Mouse (Mus musculus) T-helper 1 cell (primary cell): Measurements from ENCODE around the gene Igsf23.

ENCODE experiments used
- in situ Hi-C: fragments of 300-600 bp; cut with MboI, MseI; formaldehyde crosslinking; loops from one replicate; pipeline ENCODE4 v1.15.1; 2025; ENCODE audit warnings: high pct_unique_total_duplicates

Igsf23 gene

GRCm38 (mm10) chr7:19937229-19937821 lies 13.2 kb downstream of the Igsf23 start:
- in situ Hi-C loops = loop anchor here (25.0 kb wide), 1 partner anchor 925 kb away; the partner anchor contains the start of genes Foxa3, Irf2bp1 and Sympk

DNA sequence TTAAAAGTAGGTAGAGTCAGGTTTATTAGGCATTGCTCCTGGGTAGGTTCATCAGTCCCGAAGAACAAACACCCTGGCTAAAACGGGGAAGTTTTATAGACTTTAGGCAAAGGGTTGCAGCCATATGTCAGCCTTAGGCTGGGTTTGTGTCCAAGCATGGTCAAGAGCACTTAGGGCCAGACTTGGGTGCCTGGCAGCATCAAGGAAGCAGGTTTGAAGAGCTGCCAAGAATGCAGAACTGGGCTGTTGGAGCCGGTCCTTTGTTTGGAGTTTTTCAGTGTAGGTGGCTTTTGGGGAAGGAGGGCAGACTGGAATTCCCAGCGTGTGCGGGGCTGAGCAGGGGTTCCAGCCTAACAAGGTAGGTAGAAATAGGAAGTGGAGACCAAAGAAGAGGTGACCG lies 14.6 kb downstream of the Igsf23 start:
- in situ Hi-C loops = loop anchor here (25.0 kb wide), 1 partner anchor 924 kb away; the partner anchor contains the start of genes Foxa3, Irf2bp1 and Sympk

DNA sequence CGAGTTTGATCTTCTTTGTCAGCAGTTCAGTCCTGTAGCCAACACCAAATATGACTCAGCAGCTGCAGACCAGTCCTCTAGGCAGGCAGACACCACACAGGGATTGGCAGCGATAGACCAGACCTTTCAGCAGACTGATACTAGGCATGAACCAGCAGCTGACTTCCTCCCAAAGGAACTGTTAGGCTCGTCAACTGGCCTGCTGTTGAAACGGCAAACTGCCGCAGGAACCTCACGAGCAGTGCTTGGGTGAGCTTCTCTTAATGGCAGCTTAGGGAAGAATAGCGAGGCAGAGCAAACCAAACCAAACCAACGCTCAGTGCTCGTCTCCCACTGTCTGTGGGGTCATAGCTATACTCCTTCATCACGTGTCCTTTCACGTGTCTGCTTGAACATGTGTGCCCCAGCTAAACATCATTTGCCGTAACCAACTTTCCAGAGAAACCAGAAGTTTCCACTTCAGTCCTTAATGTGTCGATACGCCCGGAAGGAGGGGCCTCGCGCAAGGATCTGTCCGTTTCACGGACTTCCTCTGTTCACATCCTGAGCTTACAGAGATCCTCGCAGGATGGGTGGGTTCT lies 15.3 kb downstream of the Igsf23 start:
- in situ Hi-C loops = loop anchor here (25.0 kb wide), 1 partner anchor 923 kb away; the partner anchor contains the start of genes Foxa3, Irf2bp1 and Sympk

GRCm38 (mm10) chr7:19932877-19933809 lies 17.4 kb downstream of the Igsf23 start:
- in situ Hi-C loops = loop anchor here (25.0 kb wide), 1 partner anchor 921 kb away; the partner anchor contains the start of genes Foxa3, Irf2bp1 and Sympk

DNA sequence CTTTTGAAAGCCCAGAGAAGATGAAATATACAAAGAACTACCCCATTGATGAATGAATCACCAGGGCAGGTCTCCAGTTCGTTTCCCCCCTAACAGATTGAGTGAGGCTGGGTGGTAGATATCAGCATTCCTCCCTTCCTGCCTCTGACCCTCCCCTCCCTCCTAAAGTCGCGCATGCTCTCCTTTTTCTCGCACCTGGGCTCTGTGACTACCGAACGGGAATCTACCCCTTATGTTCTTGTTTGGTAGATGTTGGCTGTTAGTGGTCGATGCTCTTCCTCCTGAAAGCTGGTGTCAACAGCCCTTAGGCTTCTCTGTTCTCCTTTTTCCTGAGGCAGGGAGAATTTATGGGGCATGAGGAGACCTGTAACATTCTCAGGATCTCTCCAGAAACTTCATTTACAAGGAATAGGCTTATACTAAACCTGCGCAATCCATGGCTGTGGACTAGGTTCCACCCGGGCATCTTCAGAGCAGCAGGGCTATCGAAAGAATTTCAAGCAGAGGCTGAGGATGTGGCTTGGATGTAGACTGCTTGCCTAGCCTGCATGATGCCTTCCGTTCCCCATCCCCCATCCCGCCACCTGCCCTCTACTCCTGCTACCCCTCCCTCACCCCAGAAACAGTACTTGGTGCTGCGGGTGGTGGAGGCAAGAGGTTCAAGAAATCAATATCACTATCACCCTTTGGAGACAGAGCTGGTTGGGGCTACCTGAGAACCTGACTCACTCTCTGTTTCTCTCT lies 18.3 kb downstream of the Igsf23 start:
- in situ Hi-C loops = loop anchor here (25.0 kb wide), 1 partner anchor 920 kb away; the partner anchor contains the start of genes Foxa3, Irf2bp1 and Sympk

DNA sequence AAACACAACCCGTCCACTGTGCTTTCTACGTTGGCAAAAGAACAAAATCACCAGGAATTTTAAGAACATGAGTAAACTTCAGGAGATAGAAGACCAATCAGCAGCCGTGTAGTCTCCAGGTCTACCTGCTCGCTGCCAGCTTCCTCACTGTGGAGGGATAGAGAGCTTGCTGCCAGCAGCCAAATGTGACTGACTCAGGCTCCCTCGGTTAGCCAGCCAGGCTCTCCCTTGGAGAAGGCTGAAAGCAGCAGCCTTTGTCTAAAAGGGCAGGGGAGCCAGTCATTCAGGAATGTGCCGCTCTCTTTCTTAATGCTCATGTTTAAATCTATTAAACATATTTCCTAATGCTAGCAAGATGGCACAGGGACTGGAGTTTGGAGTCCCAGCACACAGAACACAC lies 20.1 kb downstream of the Igsf23 start:
- in situ Hi-C loops = loop anchor here (25.0 kb wide), 1 partner anchor 918 kb away; the partner anchor contains the start of genes Foxa3, Irf2bp1 and Sympk

DNA sequence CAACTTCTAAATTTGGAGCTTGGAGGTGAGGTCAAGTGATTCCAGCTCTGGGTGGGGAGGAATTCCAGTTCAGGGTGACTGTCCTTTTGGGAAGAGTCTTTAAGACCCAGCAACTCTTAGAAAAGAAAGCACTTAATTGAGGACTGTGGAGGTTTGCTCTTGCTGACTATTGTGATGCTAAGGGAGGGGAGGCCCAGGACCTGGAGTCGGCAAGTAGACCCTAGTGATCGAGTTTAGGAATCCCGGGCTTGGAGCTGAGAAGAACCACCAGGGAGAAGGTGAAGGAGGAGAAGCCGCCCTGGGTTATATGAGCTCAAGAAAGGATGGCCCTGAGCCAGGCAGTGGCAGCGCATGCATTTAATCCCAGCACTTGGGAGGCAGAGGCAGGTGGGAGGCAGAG lies 22.1 kb downstream of the Igsf23 start:
- in situ Hi-C loops = loop anchor here (25.0 kb wide), 1 partner anchor 916 kb away; the partner anchor contains the start of genes Foxa3, Irf2bp1 and Sympk

- in situ Hi-C loops = loop anchor here (25.0 kb wide), 1 partner anchor 915 kb away; the partner anchor contains the start of genes Foxa3, Irf2bp1 and Sympk
These were observed 23.6 kb downstream of the Igsf23 start for GRCm38 (mm10) chr7:19926849-19927480.

DNA sequence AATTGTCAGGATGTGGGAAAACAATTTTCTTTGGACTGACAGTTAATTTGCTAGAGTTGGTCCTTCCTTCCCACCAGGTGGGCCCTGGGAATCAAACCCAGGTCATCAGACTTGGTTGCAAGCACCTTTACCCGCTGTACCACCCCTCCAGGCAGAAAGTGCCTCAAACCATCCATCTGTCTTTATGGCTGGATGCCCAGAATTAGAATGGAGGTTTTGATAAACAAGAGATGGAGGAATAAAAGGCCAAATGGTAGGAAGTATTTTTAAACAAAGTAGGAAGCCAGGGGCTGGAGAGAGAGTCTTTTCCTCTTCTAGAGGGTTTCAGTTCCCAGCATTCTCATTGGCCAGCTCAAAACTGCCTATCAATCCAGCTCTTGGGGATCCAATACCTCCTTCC lies 25.2 kb downstream of the Igsf23 start:
- in situ Hi-C loops = loop anchor here (25.0 kb wide), 1 partner anchor 913 kb away; the partner anchor contains the start of genes Foxa3, Irf2bp1 and Sympk

GRCm38 (mm10) chr7:19923797-19924196 lies 26.8 kb downstream of the Igsf23 start:
- in situ Hi-C loops = no loop called here

DNA sequence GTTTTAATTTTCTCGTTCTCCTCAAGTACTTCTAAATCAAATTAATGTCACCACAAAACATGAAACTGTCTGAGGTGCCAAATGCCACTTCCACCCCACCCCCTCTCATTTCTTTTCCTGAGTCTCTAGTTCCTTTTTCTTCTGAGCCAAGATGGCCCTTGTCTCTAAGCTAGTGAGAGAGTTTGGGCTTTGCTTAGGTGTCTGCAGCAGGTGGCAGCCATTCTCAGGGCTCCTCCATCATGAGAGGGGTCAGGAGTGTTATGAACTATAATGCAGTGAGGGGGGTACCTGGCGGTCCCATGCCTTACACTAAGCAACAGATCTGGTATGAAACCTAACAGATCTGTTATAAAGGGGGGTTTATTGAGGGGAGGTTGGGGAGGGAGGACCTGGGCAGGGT lies 27.2 kb downstream of the Igsf23 start:
- in situ Hi-C loops = no loop called here

DNA sequence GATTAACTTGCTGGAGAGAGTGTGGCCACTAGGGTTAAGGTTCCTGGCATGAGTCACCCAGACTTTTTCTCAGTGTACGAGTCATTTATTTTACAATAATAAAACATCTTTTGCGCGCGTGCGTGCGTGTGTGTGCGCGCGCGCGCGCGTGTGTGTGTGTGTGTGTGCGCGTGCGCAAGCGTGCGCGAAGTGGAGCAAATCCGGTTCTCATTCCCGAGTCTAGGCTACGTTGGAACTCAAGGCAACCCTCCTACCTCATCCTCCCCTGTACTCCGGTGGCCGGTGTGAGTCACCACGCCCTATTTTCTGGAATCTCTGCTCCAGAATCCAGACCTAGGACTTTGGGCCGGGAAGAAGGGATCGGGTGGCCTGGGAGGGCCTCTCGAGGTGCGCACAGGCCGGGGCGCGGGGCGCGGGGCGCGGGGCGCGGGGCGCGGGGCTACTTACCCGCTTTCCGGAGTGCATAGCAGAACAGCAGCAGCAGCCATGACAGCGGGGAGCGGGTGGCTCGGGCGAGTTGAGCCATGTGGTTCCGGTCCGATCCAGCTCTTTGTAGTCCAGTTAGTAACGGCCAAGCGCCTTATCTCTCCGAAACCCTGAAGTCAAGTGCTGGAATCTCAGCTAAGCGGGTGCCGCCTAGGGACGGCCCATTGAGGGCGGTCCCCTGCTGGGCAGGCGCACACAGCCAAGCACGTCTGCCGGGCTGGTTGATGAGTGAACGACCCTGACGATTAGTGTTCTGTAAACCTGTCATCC lies 29.9 kb downstream of the Igsf23 start, which contains the start of gene Pvr:
Pvr (minus strand) TSS at position 655 of the 756 bp plus-strand sequence.
- in situ Hi-C loops = no loop called here

DNA sequence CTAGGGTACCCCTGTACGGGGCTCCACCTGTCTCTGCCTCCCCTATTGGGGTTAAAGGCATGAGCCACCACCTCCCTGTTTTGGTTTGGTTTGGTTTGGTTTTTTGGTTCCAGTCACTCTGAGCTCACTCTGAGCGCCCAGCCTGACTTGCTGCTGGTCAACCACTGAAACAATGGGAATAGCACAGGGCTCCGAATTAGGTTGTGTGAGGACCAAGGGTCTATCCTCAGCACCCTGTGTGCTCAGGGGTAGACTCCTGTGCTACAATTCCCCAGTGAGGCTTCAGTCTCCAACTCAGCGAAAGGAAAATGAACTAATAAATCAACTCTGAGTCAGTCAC lies 30.4 kb downstream of the Igsf23 start:
- in situ Hi-C loops = no loop called here

GRCm38 (mm10) chr7:19914558-19914957 lies 36.0 kb downstream of the Igsf23 start:
- in situ Hi-C loops = loop anchor here (5.0 kb wide), 1 partner anchor 43 kb away; no protein-coding TSS in a partner anchor

DNA sequence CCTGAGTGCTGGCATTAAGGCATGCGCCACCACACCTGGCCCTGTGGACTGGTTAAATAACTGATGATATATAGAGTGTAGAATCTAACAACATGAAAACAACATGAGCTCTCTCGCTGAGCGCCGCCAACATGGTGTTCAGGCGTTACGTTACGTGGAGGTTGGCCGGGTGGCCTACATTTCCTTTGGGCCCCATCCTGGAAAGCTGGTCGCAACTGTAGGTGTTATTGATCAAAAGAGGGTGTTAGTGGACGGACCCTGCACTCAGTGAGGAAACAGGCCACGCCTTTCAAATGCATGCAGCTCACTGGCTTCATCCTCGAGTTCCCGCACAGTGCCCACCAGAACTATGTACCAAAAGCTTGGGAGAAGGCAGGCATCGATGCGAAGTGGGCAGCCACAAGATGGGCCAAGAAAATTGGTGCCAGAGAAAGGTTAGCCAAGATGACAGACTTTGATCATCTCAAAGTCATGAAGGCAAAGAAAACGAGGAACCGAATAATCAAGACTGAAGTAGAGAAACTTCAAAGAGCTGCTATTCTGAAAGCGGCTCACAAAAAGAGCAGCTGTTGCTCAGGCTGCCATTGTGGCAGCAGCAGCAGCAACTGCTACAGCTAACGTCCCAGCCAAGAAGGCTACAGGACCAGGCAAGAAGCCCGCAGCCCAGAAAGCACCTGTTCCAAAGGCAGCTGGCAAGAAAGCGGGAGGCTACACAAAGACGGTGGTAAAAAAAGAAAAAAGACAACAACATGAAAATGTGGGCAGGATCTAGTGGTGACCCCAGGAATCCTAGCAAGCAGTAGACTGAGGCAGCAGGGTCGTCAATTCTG lies 38.6 kb downstream of the Igsf23 start:
- in situ Hi-C loops = loop anchor here (5.0 kb wide), 1 partner anchor 45 kb away; no protein-coding TSS in a partner anchor

DNA sequence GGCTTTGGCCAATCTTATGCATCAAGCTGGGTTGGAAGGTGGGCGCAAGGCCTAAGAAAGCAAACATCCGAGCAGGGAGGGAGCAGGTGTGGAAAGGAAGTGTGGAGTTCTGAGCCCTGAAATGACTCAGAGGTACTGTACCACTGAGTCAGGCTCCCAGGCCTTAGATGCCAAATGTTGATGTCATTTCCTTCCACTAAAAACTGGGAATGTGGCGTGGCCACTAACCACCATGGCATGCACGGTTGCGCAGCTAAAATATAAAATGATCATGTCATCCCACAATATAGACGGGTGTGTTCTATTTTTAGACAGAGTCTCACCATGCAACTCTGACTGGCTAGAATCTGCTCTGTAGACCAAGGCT lies 39.3 kb downstream of the Igsf23 start:
- in situ Hi-C loops = loop anchor here (5.0 kb wide), 1 partner anchor 46 kb away; no protein-coding TSS in a partner anchor

DNA sequence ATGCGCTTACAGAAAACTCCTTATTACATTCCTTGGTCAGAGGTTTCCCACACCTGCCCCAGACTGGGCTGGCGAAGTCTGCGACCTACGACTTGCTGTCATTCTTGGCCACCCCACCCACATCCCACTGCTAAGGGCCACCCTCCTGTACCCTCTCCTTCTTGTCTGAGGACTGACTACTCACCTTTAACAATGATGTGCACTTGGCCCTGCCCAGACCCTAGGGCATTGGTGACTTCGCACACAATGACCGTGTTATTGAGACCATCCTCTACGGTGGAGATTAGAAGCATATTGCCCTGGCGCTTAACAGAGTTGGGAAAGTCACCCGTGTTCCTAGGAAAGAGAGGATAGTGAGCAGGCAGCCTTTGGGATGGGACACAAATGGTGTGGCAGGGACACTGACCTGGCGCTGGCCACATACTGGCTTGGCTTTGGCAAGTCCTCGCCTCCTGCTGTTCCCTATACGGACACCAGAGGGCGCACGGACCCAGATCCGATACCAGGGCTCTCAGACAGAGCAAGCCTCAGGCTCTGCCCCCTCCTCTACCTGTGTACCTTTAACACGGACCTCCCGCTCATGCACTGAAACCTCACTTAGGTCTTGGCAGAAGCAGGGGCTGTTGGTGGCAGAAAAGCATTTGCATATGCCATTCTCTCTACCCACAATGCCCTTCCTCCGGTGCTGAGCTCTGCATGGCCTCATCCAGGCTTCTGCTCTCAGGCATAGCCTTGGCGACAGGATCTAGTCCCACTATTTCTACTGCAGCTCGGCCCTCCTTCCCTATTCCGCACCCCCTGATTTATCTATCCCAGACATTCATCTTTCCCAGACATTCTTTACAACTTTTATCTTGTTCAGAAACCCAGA lies 39.9 kb downstream of the Igsf23 start:
- in situ Hi-C loops = loop anchor here (5.0 kb wide), 1 partner anchor 47 kb away; no protein-coding TSS in a partner anchor

DNA sequence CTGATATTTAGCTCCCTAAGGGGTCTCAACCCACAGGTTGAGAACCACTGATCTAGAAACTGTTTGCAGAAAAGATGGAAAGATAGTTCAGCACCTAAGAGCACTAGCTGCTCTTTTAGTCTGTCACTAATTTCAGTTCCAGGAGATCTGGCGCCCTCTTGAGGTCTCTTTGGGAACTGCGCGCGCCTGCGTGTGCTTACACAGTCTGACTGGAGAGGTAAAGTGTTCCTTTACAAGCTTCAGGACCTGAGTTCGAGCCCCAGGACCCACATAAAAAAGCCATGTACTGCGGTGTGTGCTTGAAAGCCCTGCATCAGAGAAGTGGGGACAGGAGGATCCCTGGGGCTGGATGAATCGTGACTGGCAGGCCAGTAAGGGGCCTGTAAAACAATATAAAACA lies 60.7 kb downstream of the Igsf23 start:
- in situ Hi-C loops = no loop called here
